Mouse (Mus musculus): ENCODE data around the gene Fhad1.

DNA sequence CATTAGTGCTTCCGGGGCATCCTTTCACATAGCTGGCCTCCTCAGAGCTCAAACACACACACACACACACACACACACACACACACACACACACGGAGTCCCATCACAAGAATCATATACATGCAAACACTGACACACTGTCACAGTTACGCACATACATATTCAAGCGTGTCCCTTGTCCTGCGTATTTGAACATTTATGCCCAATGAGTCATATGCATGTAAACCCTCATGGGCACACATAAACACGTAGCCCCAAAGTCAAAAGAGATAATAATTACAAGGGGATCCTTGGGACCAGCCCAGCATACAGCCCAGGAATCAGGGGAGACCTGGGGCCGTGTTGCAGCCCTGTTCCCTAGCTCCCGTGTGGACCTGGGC is 112.4 kb downstream of the Fhad1 start:
- no peak for TF ChIP-seq CTCF (IDR thresholded peaks at IDR 0.05; ENCODE audit: control insufficient read depth, insufficient read depth, low read length)
- no peak for TF ChIP-seq POLR2A (IDR thresholded peaks at IDR 0.05; ENCODE audit: borderline replicate concordance, control insufficient read depth, low read depth, low read length)

All from bone marrow, adult 2 months (tissue).